Mouse (Mus musculus): ENCODE measurements around the gene Eipr1. TPM values are rescaled to one million over a fixed set of nuclear protein-coding genes. Genes with fewer than 3 reads are reported as not detected.

The Eipr1 gene
- polyA plus RNA-seq (2014; fragmentation: Illumina TruSeq; extraction: RNeasy Lipid Tissue Mini Kit (QIAGEN cat#74804); ENCODE audit: low read depth, low replicate concordance), result 8.0 TPM

GRCm38 (mm10) chr12:28751508-28752263 lies at the start of gene Eipr1:
TSS of gene Eipr1 (plus strand) at chr12:28751803.

GRCm38 (mm10) chr12:28750021-28750633 lies 1.5 kb upstream of the Eipr1 start, which contains the start of gene Trappc12:
TSS of gene Trappc12 (minus strand) at chr12:28750472.

Other genes starting within 250 kb of the Eipr1 start
- not detected for gene Dcdc2c, start 199.4 kb upstream of the Eipr1 start, polyA plus RNA-seq (2014; fragmentation: Illumina TruSeq; extraction: RNeasy Lipid Tissue Mini Kit (QIAGEN cat#74804); ENCODE audit: low read depth, low replicate concordance)
- gene Allc, start 169.3 kb upstream of the Eipr1 start, polyA plus RNA-seq (2014; fragmentation: Illumina TruSeq; extraction: RNeasy Lipid Tissue Mini Kit (QIAGEN cat#74804); ENCODE audit: low read depth, low replicate concordance), result not detected
- 20.3 TPM for gene Colec11, start 128.4 kb upstream of the Eipr1 start, polyA plus RNA-seq (2014; fragmentation: Illumina TruSeq; extraction: RNeasy Lipid Tissue Mini Kit (QIAGEN cat#74804); ENCODE audit: low read depth, low replicate concordance)
- 488 TPM for gene Rps7, start 115.8 kb upstream of the Eipr1 start, polyA plus RNA-seq (2014; fragmentation: Illumina TruSeq; extraction: RNeasy Lipid Tissue Mini Kit (QIAGEN cat#74804); ENCODE audit: low read depth, low replicate concordance)
- 11.4 TPM for gene Rnaseh1, start 102.2 kb upstream of the Eipr1 start, polyA plus RNA-seq (2014; fragmentation: Illumina TruSeq; extraction: RNeasy Lipid Tissue Mini Kit (QIAGEN cat#74804); ENCODE audit: low read depth, low replicate concordance)
- gene Adi1, start 76.6 kb upstream of the Eipr1 start, polyA plus RNA-seq (2014; fragmentation: Illumina TruSeq; extraction: RNeasy Lipid Tissue Mini Kit (QIAGEN cat#74804); ENCODE audit: low read depth, low replicate concordance), result 58.8 TPM
- 23.1 TPM for gene Trappc12, start 1.3 kb upstream of the Eipr1 start, polyA plus RNA-seq (2014; fragmentation: Illumina TruSeq; extraction: RNeasy Lipid Tissue Mini Kit (QIAGEN cat#74804); ENCODE audit: low read depth, low replicate concordance)